Mouse (Mus musculus) liver, embryonic 12.5 days (tissue): ENCODE results near the gene Clic4. TPM values are rescaled to one million over a fixed set of nuclear protein-coding genes. Genes with fewer than 3 reads are reported as not detected.
"Not testable (repeated sequence)": the region's sequence is repeated elsewhere in the genome, so short reads cannot be mapped to it uniquely, and the experiment has no call there.

Experiments
- ATAC-seq: fragments of 200-750 bp; cut with Nextera tagmentation; 2 replicates; pipeline ENCODE4 v1.8.0; 2017; ENCODE audit warnings: moderate number of reproducible peaks, mild to moderate bottlenecking, moderate library complexity
- H3K27ac ChIP-seq: fragments of 300-500 bp; sonication (generic); 2 replicates; pipeline ENCODE4 v1.5.1; 2016; ENCODE audit warnings: mild to moderate bottlenecking
- H3K27me3 ChIP-seq: fragments of 300-500 bp; sonication (generic); replicated peaks from 2 replicates; pipeline ENCODE4 v1.6.1; 2016; ENCODE audit warnings: mild to moderate bottlenecking, moderate library complexity
- H3K36me3 ChIP-seq: fragments of 300-500 bp; sonication (generic); 2 replicates; pipeline ENCODE4 v1.6.1; 2016; ENCODE audit warnings: mild to moderate bottlenecking, moderate library complexity
- H3K4me1 ChIP-seq: fragments of 300-500 bp; sonication (generic); 2 replicates; pipeline ENCODE4 v1.6.1; 2016
- H3K4me2 ChIP-seq: fragments of 300-500 bp; sonication (generic); 2 replicates; pipeline ENCODE4 v1.6.1; 2016; ENCODE audit warnings: mild to moderate bottlenecking, moderate library complexity
- H3K4me3 ChIP-seq: fragments of 300-500 bp; sonication (generic); 2 replicates; pipeline ENCODE4 v1.5.1; 2016; ENCODE audit warnings: mild to moderate bottlenecking, moderate library complexity
- H3K9ac ChIP-seq: fragments of 300-500 bp; sonication (generic); 2 replicates; pipeline ENCODE4 v1.6.1; 2016; ENCODE audit warnings: mild to moderate bottlenecking, moderate library complexity
- H3K9me3 ChIP-seq: fragments of 300-500 bp; sonication (generic); replicated peaks from 2 replicates; pipeline ENCODE4 v1.6.1; 2016; ENCODE audit warnings: mild to moderate bottlenecking, moderate library complexity
- WGBS: fragments of 180-500 bp; shearing (Covaris S2); methylation state at CpG from one replicate; pipeline ENCODE4 v1.1.7; 2016; ENCODE audit not compliant: insufficient replicate concordance; 5-methylcytosine and 5-hydroxymethylcytosine counted together
- polyA plus RNA-seq: library from polyadenylated mRNA; unstranded; fragments of >200 nt; fragmentation: Nextera tagmentation; extraction: Ambion mirVana; gene quantifications from 2 replicates; pipeline ENCODE4 v1.2.1, GENCODE M21; 2016

Clic4 gene
- polyA plus RNA-seq, 1 experiment from 2014 or later, result 161 TPM

GRCm38 (mm10) chr4:135201771-135202170, 70.8 kb downstream of the Clic4 start:
- Histone ChIP-seq H3K27me3 (peaks cover 41% of the 10 kb centered on the region), H3K9ac (no peak overlapping the region), H3K9me3 (no peaks in the 10 kb centered on the region), H3K36me3 (no peaks in the 10 kb centered on the region), H3K4me2 (no peak overlapping the region), H3K27ac (no peak overlapping the region), H3K4me1 (peaks cover 33% of the 10 kb centered on the region), H3K4me3 (no peak overlapping the region)
- ATAC-seq, result no peak
- 88% methylated on average over 16 of the region's 16 CpGs for WGBS

GRCm38 (mm10) chr4:135197857-135198256, 74.8 kb downstream of the Clic4 start:
- Histone ChIP-seq H3K9me3 (0 out of 2 replicates have a peak, but pooled peaks cover 9% of the 10 kb centered on the region), H3K27ac (no peak overlapping the region), H3K9ac (no peak overlapping the region), H3K4me1 (peaks cover 4% of the 10 kb centered on the region), H3K4me3 (no peak overlapping the region), H3K27me3 (peaks cover 37% of the 10 kb centered on the region; the same call in 1 of the 2 replicates), H3K4me2 (no peak overlapping the region), H3K36me3 (no peaks in the 10 kb centered on the region)
- 74% methylated on average over 8 of the region's 8 CpGs for WGBS
- no peak for ATAC-seq

- ATAC-seq, result no peak
- H3K4me2 ChIP-seq, result no peak overlapping the region
- H3K36me3 ChIP-seq, result no peaks in the 10 kb centered on the region
- no peak overlapping the region for H3K4me3 ChIP-seq
- H3K27me3 ChIP-seq, result peaks cover 40% of the 10 kb centered on the region
- no peak overlapping the region for H3K9ac ChIP-seq
- H3K9me3 ChIP-seq, result 0 out of 2 replicates have a peak, but pooled peaks cover 9% of the 10 kb centered on the region
- 41% methylated on average over 5 of the region's 5 CpGs for WGBS
- no peak overlapping the region for H3K27ac ChIP-seq
- H3K4me1 ChIP-seq, result no peaks in the 10 kb centered on the region
Observed at GRCm38 (mm10) chr4:135192841-135193240, 79.8 kb downstream of the Clic4 start.

GRCm38 (mm10) chr4:135191604-135192003, 81.0 kb downstream of the Clic4 start:
- no peak overlapping the region for H3K4me2 ChIP-seq
- H3K27ac ChIP-seq, result no peak overlapping the region
- H3K9ac ChIP-seq, result no peak overlapping the region
- H3K36me3 ChIP-seq, result no peaks in the 10 kb centered on the region
- no peaks in the 10 kb centered on the region for H3K4me1 ChIP-seq
- 77% methylated on average over 11 of the region's 11 CpGs for WGBS
- no peak for ATAC-seq
- peaks cover 28% of the 10 kb centered on the region for H3K27me3 ChIP-seq
- no peak overlapping the region for H3K4me3 ChIP-seq
- H3K9me3 ChIP-seq, result 0 out of 2 replicates have a peak, but pooled peaks cover 9% of the 10 kb centered on the region

GRCm38 (mm10) chr4:135191185-135191584, 81.4 kb downstream of the Clic4 start:
- H3K27ac ChIP-seq, result no peak overlapping the region
- ATAC-seq, result no peak
- no peak overlapping the region for H3K4me2 ChIP-seq
- no peak overlapping the region for H3K4me3 ChIP-seq
- WGBS, result 47% methylated on average over 1 of the region's 1 CpGs
- no peaks in the 10 kb centered on the region for H3K4me1 ChIP-seq
- H3K9ac ChIP-seq, result no peak overlapping the region
- H3K27me3 ChIP-seq, result peaks cover 26% of the 10 kb centered on the region
- H3K9me3 ChIP-seq, result 0 out of 2 replicates have a peak, but pooled peaks cover 9% of the 10 kb centered on the region
- H3K36me3 ChIP-seq, result no peaks in the 10 kb centered on the region

- Histone ChIP-seq H3K27ac (no peak overlapping the region), H3K36me3 (no peaks in the 10 kb centered on the region), H3K9ac (no peak overlapping the region), H3K4me2 (no peak overlapping the region), H3K4me3 (no peak overlapping the region), H3K9me3 (0 out of 2 replicates have a peak, but pooled peaks cover 3% of the 10 kb centered on the region), H3K4me1 (no peaks in the 10 kb centered on the region), H3K27me3 (peaks cover 26% of the 10 kb centered on the region)
- WGBS, result 72% methylated on average over 1 of the region's 1 CpGs
- ATAC-seq, result no peak
Observed at GRCm38 (mm10) chr4:135190364-135190763, 82.2 kb downstream of the Clic4 start.

GRCm38 (mm10) chr4:135189452-135190008, 83.1 kb downstream of the Clic4 start:
- H3K27me3 ChIP-seq, result peaks cover 25% of the 10 kb centered on the region
- H3K27ac ChIP-seq, result no peak overlapping the region
- H3K4me2 ChIP-seq, result no peak overlapping the region
- no peak for ATAC-seq
- H3K4me1 ChIP-seq, result no peaks in the 10 kb centered on the region
- no peak overlapping the region for H3K4me3 ChIP-seq
- 72% methylated on average over 12 of the region's 12 CpGs for WGBS
- no peak overlapping the region for H3K9ac ChIP-seq
- no peaks in the 10 kb centered on the region for H3K36me3 ChIP-seq
- no peaks in the 10 kb centered on the region for H3K9me3 ChIP-seq

- not testable (repeated sequence) for H3K9ac ChIP-seq, H3K4me1 ChIP-seq, ATAC-seq, H3K4me2 ChIP-seq, H3K4me3 ChIP-seq, H3K9me3 ChIP-seq, H3K36me3 ChIP-seq, H3K27ac ChIP-seq
- 89% methylated on average over 6 of the region's 13 CpGs for WGBS
- 0 out of 2 replicates have a peak, but pooled peaks cover 15% of the 10 kb centered on the region for H3K27me3 ChIP-seq
Observed at GRCm38 (mm10) chr4:135184277-135184676, 88.3 kb downstream of the Clic4 start.

- 43% methylated on average over 4 of the region's 4 CpGs for WGBS
- H3K9ac ChIP-seq, result no peak overlapping the region
Observed at GRCm38 (mm10) chr4:135181819-135182218, 90.8 kb downstream of the Clic4 start.

GRCm38 (mm10) chr4:135179077-135179481, 93.5 kb downstream of the Clic4 start:
- Histone ChIP-seq H3K27ac (no peak overlapping the region), H3K36me3 (no peaks in the 10 kb centered on the region), H3K9ac (no peak overlapping the region), H3K4me3 (no peak overlapping the region), H3K4me2 (no peak overlapping the region), H3K4me1 (peaks cover 21% of the 10 kb centered on the region), H3K27me3 (peaks cover 51% of the 10 kb centered on the region), H3K9me3 (no peaks in the 10 kb centered on the region)
- 11% methylated on average over 5 of the region's 5 CpGs for WGBS
- ATAC-seq, result no peak

More at GRCm38 (mm10) chr4:135181819-135182218, 90.8 kb downstream of the Clic4 start:
- ATAC-seq, result no peak
- Histone ChIP-seq H3K27me3 (peaks cover 24% of the 10 kb centered on the region; the same call in 1 of the 2 replicates), H3K4me1 (peaks cover 10% of the 10 kb centered on the region; the same call in 1 of the 2 replicates), H3K4me2 (no peak overlapping the region), H3K9me3 (no peaks in the 10 kb centered on the region), H3K36me3 (no peaks in the 10 kb centered on the region), H3K4me3 (no peak overlapping the region), H3K27ac (no peak overlapping the region)

- Histone ChIP-seq H3K4me3 (no peak overlapping the region), H3K27ac (no peak overlapping the region), H3K9me3 (no peaks in the 10 kb centered on the region), H3K4me1 (peaks cover 21% of the 10 kb centered on the region), H3K36me3 (no peaks in the 10 kb centered on the region), H3K4me2 (no peak overlapping the region), H3K9ac (no peak overlapping the region), H3K27me3 (peaks cover 66% of the 10 kb centered on the region)
- ATAC-seq, result no peak
Observed at GRCm38 (mm10) chr4:135177568-135177967, 95.0 kb downstream of the Clic4 start.

- Histone ChIP-seq H3K36me3 (no peaks in the 10 kb centered on the region), H3K4me3 (peak overlapping the region; percentile 20), H3K9ac (no peak overlapping the region), H3K27ac (no peak overlapping the region), H3K4me1 (peaks cover 37% of the 10 kb centered on the region), H3K4me2 (peak overlapping the region; percentile 54), H3K9me3 (no peaks in the 10 kb centered on the region), H3K27me3 (peaks cover 80% of the 10 kb centered on the region)
- no peak for ATAC-seq
- 33% methylated on average over 38 of the region's 38 CpGs for WGBS
Observed at GRCm38 (mm10) chr4:135175406-135176120, 97.1 kb downstream of the Clic4 start.
